24 mouse cellular contexts compared by ENCODE assay signal in the genomic region with DNA sequence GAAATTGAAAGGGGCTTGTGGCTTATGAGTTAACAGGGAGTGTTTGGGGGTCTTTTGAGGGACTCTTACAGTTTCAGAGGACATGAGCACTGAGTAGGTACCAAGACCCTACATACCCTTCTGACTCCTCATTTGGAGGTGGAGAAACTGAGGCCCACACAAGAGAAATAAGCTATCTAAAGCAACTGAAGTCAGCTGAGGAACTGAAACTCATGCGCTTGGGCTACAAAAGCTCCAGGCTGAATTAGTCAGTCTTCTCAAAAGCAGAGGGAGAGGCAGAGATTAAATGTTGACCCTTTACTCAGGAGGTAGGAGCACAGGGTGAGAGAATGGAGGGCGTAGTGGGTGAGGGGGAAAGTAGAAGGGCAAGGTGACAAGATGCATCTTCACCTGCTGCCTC.
DNase-seq lines count a peak whose midpoint lies in the region; ATAC-seq and TF ChIP-seq lines count a peak whose summit lies in the region.
"Had no signal": no experiment of that assay in that cellular context is flagged by ENCODE, and none has a peak within 500 bp of the region (broad histone marks: within the 10 kb centered on the region; RNA-seq: fewer than 3 reads in every experiment).

No protein-coding gene starts in this region.

- H3K4me2 ChIP-seq in CH12.LX (ENCODE audit: insufficient read depth, low read depth, poor library complexity, severe bottlenecking), result no peak overlapping the region; the same call in 1 of the 2 replicates
- no peak overlapping the region for H3K4me2 ChIP-seq in embryonic facial prominence, embryonic 14.5 days (ENCODE audit: low read depth, low read length)
- H3K4me2 ChIP-seq in limb, embryonic 14.5 days (replicated peaks; ENCODE audit: low read depth, low read length, severe bottlenecking), result no peak overlapping the region
- no peak overlapping the region for H3K4me2 ChIP-seq in neural tube, embryonic 15.5 days
- H3K4me2 ChIP-seq: forebrain, embryonic 12.5 days; hindbrain, embryonic 15.5 days; liver, embryonic 15.5 days; lung, embryonic 14.5 days; midbrain, embryonic 15.5 days had no signal

- ATAC-seq in embryonic facial prominence, embryonic 14.5 days (ENCODE audit: low read depth), result no peak
- ATAC-seq in limb, embryonic 14.5 days (ENCODE audit: low FRiP score, low read depth), result no peak
- no peak for ATAC-seq in neural tube, embryonic 15.5 days (ENCODE audit: low FRiP score)
- ATAC-seq: inflammation-experienced regulatory T-cells, adult 6 months; midbrain, embryonic 15.5 days had no signal

- dilution Hi-C loops in CH12.LX (cut with MboI; ENCODE audit: extremely low pct_ligation_motif_present, extremely low pct_unique_long_range_greater_than_20kb, low sequenced_read_pairs), result no loop called here

- no peak overlapping the region for H3K4me3 ChIP-seq in CH12.LX (replicated peaks in 1 of 3; ENCODE audit: low read depth in 2 of 3, low read length in 2 of 3, poor library complexity in 1 of 3)
- H3K4me3 ChIP-seq in embryonic facial prominence, embryonic 14.5 days (ENCODE audit: low read depth, low read length), result no peak overlapping the region
- H3K4me3 ChIP-seq in limb, embryonic 14.5 days (replicated peaks; ENCODE audit: low read length), result no peak overlapping the region
- H3K4me3 ChIP-seq in neural tube, embryonic 15.5 days (replicated peaks), result no peak overlapping the region
- H3K4me3 ChIP-seq: erythroblast, embryonic 14.5 days; forebrain, embryonic 12.5 days; hindbrain, embryonic 15.5 days; liver, embryonic 15.5 days; midbrain, embryonic 15.5 days had no signal

- no peaks in the 10 kb centered on the region for H3K9me3 ChIP-seq in CH12.LX (replicated peaks; ENCODE audit: low read length)
- H3K9me3 ChIP-seq in embryonic facial prominence, embryonic 14.5 days (ENCODE audit: control insufficient read depth, low read length), result no peaks in the 10 kb centered on the region
- H3K9me3 ChIP-seq in limb, embryonic 14.5 days (ENCODE audit: control insufficient read depth, low read length), result no peaks in the 10 kb centered on the region
- no peaks in the 10 kb centered on the region for H3K9me3 ChIP-seq in neural tube, embryonic 15.5 days (replicated peaks)
- H3K9me3 ChIP-seq: forebrain, embryonic 12.5 days; hindbrain, embryonic 15.5 days; liver, embryonic 15.5 days; midbrain, embryonic 15.5 days had no signal

- H3K27ac ChIP-seq in CH12.LX (ENCODE audit: insufficient read depth, low read depth), result no peak overlapping the region
- H3K27ac ChIP-seq in embryonic facial prominence, embryonic 14.5 days (replicated peaks; ENCODE audit: low read depth, low read length), result peak overlapping the region; percentile 80
- peak overlapping the region; percentile 61 for H3K27ac ChIP-seq in limb, embryonic 14.5 days (replicated peaks; ENCODE audit: low read depth, low read length)
- no peak overlapping the region for H3K27ac ChIP-seq in neural tube, embryonic 15.5 days (replicated peaks)
- H3K27ac ChIP-seq: hindbrain, embryonic 15.5 days; liver, embryonic 15.5 days; midbrain, embryonic 15.5 days had no signal

- no peaks in the 10 kb centered on the region for H3K36me3 ChIP-seq in CH12.LX (replicated peaks in 1 of 2; ENCODE audit: control insufficient read depth in 1 of 2, insufficient read depth in 1 of 2, low read length in 1 of 2)
- H3K36me3 ChIP-seq in embryonic facial prominence, embryonic 14.5 days (ENCODE audit: control insufficient read depth, insufficient read depth, low read length), result no peaks in the 10 kb centered on the region
- no peaks in the 10 kb centered on the region for H3K36me3 ChIP-seq in limb, embryonic 14.5 days (ENCODE audit: control insufficient read depth, insufficient read depth, low read length)
- H3K36me3 ChIP-seq in neural tube, embryonic 15.5 days, result no peaks in the 10 kb centered on the region
- H3K36me3 ChIP-seq: forebrain, embryonic 12.5 days; G1E; hindbrain, embryonic 15.5 days; liver, embryonic 15.5 days; midbrain, embryonic 15.5 days had no signal

- TF ChIP-seq CTCF in CH12.LX (conservative IDR thresholded peaks at IDR 0.05 in 1 of 2, IDR thresholded peaks at IDR 0.05 in 1 of 2; ENCODE audit: low read depth in 2 of 2, low read length in 2 of 2), result no peak

- no peaks in the 10 kb centered on the region for H3K27me3 ChIP-seq in CH12.LX (replicated peaks)
- H3K27me3 ChIP-seq in embryonic facial prominence, embryonic 14.5 days (replicated peaks; ENCODE audit: control insufficient read depth, insufficient read depth, low read length), result no peaks in the 10 kb centered on the region
- no peaks in the 10 kb centered on the region for H3K27me3 ChIP-seq in limb, embryonic 14.5 days (ENCODE audit: control insufficient read depth, insufficient read depth, low read length)
- no peaks in the 10 kb centered on the region for H3K27me3 ChIP-seq in neural tube, embryonic 15.5 days (replicated peaks)
- H3K27me3 ChIP-seq: forebrain, embryonic 12.5 days; hindbrain, embryonic 15.5 days; liver, embryonic 15.5 days; midbrain, embryonic 15.5 days had no signal

- peaks cover 2 to 32% of the 10 kb centered on the region in 2 experiments; a peak in 3 of 4 replicates for H3K4me1 ChIP-seq in CH12.LX (ENCODE audit: control insufficient read depth in 1 of 2, insufficient read depth in 2 of 2)
- H3K4me1 ChIP-seq in embryonic facial prominence, embryonic 14.5 days (ENCODE audit: control insufficient read depth, insufficient read depth, low read length), result peaks cover 45% of the 10 kb centered on the region
- H3K4me1 ChIP-seq in limb, embryonic 14.5 days (ENCODE audit: control insufficient read depth, insufficient read depth, low read length), result peaks cover 24% of the 10 kb centered on the region
- H3K4me1 ChIP-seq in neural tube, embryonic 15.5 days, result no peaks in the 10 kb centered on the region
- H3K4me1 ChIP-seq: forebrain, embryonic 12.5 days; hindbrain, embryonic 15.5 days; liver, embryonic 15.5 days; midbrain, embryonic 15.5 days had no signal

- H3K9ac ChIP-seq in CH12.LX (ENCODE audit: insufficient read depth, low read depth), result no peak overlapping the region
- H3K9ac ChIP-seq in embryonic facial prominence, embryonic 14.5 days (ENCODE audit: low read depth, low read length), result no peak overlapping the region
- H3K9ac ChIP-seq in limb, embryonic 14.5 days (ENCODE audit: low read depth, low read length, severe bottlenecking), result no peak overlapping the region
- H3K9ac ChIP-seq in neural tube, embryonic 15.5 days (replicated peaks), result no peak overlapping the region
- H3K9ac ChIP-seq: forebrain, embryonic 12.5 days; hindbrain, embryonic 15.5 days; liver, embryonic 15.5 days; lung, embryonic 14.5 days; midbrain, embryonic 15.5 days had no signal

- WGBS in embryonic facial prominence, embryonic 14.5 days, result 76% methylated on average over 2 of the region's 2 CpGs
- WGBS in limb, embryonic 14.5 days, result 85% methylated on average over 2 of the region's 2 CpGs
- 98% methylated on average over 2 of the region's 2 CpGs for WGBS in neural tube, embryonic 15.5 days

- DNase-seq in A20 (ENCODE audit: low read depth, low spot score), result peak; percentile 30
- DNase-seq in CH12.LX (ENCODE audit: extremely low read depth), result peak; percentile 24
- no peak for DNase-seq in embryonic facial prominence, embryonic 14.5 days (ENCODE audit: low spot score)
- no peak for DNase-seq in limb, embryonic 14.5 days (ENCODE audit: low spot score)
- DNase-seq in heart, postnatal 14 days, result no peak
- DNase-seq: adrenal gland, adult 8-10 months; cerebellum, adult 11 months; cerebellum, adult 9-10 months; gastrocnemius, postnatal 10 days; kidney, adult 11 months; kidney, postnatal 14 days; layer of hippocampus, adult 9-11 months; lung, embryonic 14.5 days; lung, postnatal 14 days; right cerebral cortex, postnatal 4 days; thymus, postnatal 4 days had no signal

- peak; percentile 80 for TF ChIP-seq EP300 in CH12.LX (IDR thresholded peaks at IDR 0.05; ENCODE audit: low read length)

- TF ChIP-seq RAD21 in CH12.LX (IDR thresholded peaks at IDR 0.05; ENCODE audit: low read depth, low read length), result no peak

- intact Hi-C loops in heart, postnatal 14 days (cut with DNase I), result no loop called here

- no peak for TF ChIP-seq POLR2A in CH12.LX (IDR thresholded peaks at IDR 0.05; ENCODE audit: low read depth, low read length)
- no peak for TF ChIP-seq POLR2A in limb, embryonic 14.5 days (IDR thresholded peaks at IDR 0.05; ENCODE audit: borderline replicate concordance, extremely low read depth, insufficient read depth, insufficient read length)

- H3K79me2 ChIP-seq in CH12.LX (replicated peaks; ENCODE audit: control insufficient read depth, extremely low read depth, insufficient read depth, poor library complexity, severe bottlenecking), result no peaks in the 10 kb centered on the region

- in situ Hi-C loops in CH12.LX (cut with MboI; ENCODE audit: low pct_ligation_motif_present, low pct_unique_long_range_greater_than_20kb, low sequenced_read_pairs), result no loop called here

TF ChIP-seq in CH12.LX, 34 proteins besides CTCF, POLR2A, EP300 and RAD21:
- TF ChIP-seq NRF1 (IDR thresholded peaks at IDR 0.05; ENCODE audit: low read depth, low read length), result no peak
- peak; percentile 24; the same call in 1 of the 2 replicates for TF ChIP-seq JUN (IDR thresholded peaks at IDR 0.05; ENCODE audit: insufficient read depth, low read depth, low read length)
- peak; percentile 74 for TF ChIP-seq MEF2A (IDR thresholded peaks at IDR 0.05; ENCODE audit: borderline replicate concordance, low read depth, low read length)
- peak; percentile 37 for TF ChIP-seq BHLHE40 (IDR thresholded peaks at IDR 0.05; ENCODE audit: low read depth, low read length)
- TF ChIP-seq MAX (IDR thresholded peaks at IDR 0.05; ENCODE audit: low read length), result peak; percentile 23; the same call in 1 of the 2 replicates
- TF ChIP-seq RCOR1 (conservative IDR thresholded peaks at IDR 0.05; ENCODE audit: low read depth, low read length), result no peak
- TF ChIP-seq ETS1 (conservative IDR thresholded peaks at IDR 0.05; ENCODE audit: low read depth, low read length), result no peak
- TF ChIP-seq JUND (conservative IDR thresholded peaks at IDR 0.05; ENCODE audit: low read depth, low read length), result no peak
- peak; percentile 89 for TF ChIP-seq IRF4 (IDR thresholded peaks at IDR 0.05; ENCODE audit: low read depth, low read length)
- no peak for TF ChIP-seq USF2 (conservative IDR thresholded peaks at IDR 0.05; ENCODE audit: low read depth, low read length)
- no peak for TF ChIP-seq ZNF384 (IDR thresholded peaks at IDR 0.05; ENCODE audit: low read depth, low read length)
- TF ChIP-seq CHD2 (IDR thresholded peaks at IDR 0.05; ENCODE audit: low read length), result no peak
TF ChIP-seq in CH12.LX: peak in this region for 5.

Comparison
In these comparisons a context has a peak if more than half of its experiments do, and no peak if none do; other contexts are left out.
1. DNase-seq: peak in A20 (single experiment) and CH12.LX (single experiment); none in embryonic facial prominence, embryonic 14.5 days (single experiment), limb, embryonic 14.5 days (single experiment) and heart, postnatal 14 days (0 of 2).
2. H3K27ac ChIP-seq: peak in embryonic facial prominence, embryonic 14.5 days (single experiment) and limb, embryonic 14.5 days (single experiment); none in CH12.LX (single experiment) and neural tube, embryonic 15.5 days (single experiment).